ENCODE assay signal across 22 mouse cellular contexts in genomic region chr12:113062201-113062600, GRCm38 (mm10). TPM values are rescaled to one million over a fixed set of nuclear protein-coding genes. Genes with fewer than 3 reads are reported as not detected.
"Had no signal": no experiment of that assay in that cellular context is flagged by ENCODE, and none has a peak within 500 bp of the region (broad histone marks: within the 10 kb centered on the region; RNA-seq: fewer than 3 reads in every experiment).

No protein-coding gene starts in this region.

- H3K27me3 ChIP-seq: kidney, embryonic 15.5 days; limb, embryonic 12.5 days; lung, embryonic 15.5 days; midbrain, embryonic 15.5 days; neural tube, embryonic 13.5 days had no signal

- H3K9ac ChIP-seq: kidney, embryonic 15.5 days; limb, embryonic 12.5 days; lung, embryonic 15.5 days; midbrain, embryonic 15.5 days; neural tube, embryonic 13.5 days had no signal

- DNase-seq: kidney, adult 2 months; kidney, postnatal 14 days; layer of hippocampus, adult 9-11 months; layer of hippocampus, postnatal 36 days; lung, postnatal 14 days; retina, postnatal 1 day; right cerebral cortex, postnatal 4 days; spleen, adult 18-20 months; thymus, adult 2 months; thymus, postnatal 25 days had no signal

- H3K4me1 ChIP-seq: kidney, embryonic 15.5 days; limb, embryonic 12.5 days; lung, embryonic 15.5 days; midbrain, embryonic 15.5 days; neural tube, embryonic 13.5 days had no signal

- H3K4me2 ChIP-seq: kidney, embryonic 15.5 days; limb, embryonic 12.5 days; lung, embryonic 15.5 days; midbrain, embryonic 11.5 days; midbrain, embryonic 15.5 days; neural tube, embryonic 13.5 days had no signal

- H3K27ac ChIP-seq: kidney, embryonic 15.5 days; limb, embryonic 12.5 days; lung, embryonic 15.5 days; macrophage; midbrain, embryonic 15.5 days; neural tube, embryonic 13.5 days had no signal

- ATAC-seq: midbrain, embryonic 15.5 days had no signal

- H3K9me3 ChIP-seq: kidney, embryonic 15.5 days; limb, embryonic 12.5 days; lung, embryonic 15.5 days; midbrain, embryonic 15.5 days; neural tube, embryonic 13.5 days had no signal

- H3K4me3 ChIP-seq: kidney, embryonic 15.5 days; limb, embryonic 12.5 days; lung, embryonic 15.5 days; megakaryocyte, embryonic 14.5 days; midbrain, embryonic 15.5 days; neural tube, embryonic 13.5 days had no signal

RNA-seq across cellular contexts. Expression of gene Tex22, which starts 12.1 kb away (rescaled TPM):
- total RNA-seq: liver, adult 2 months; monocyte, adult 5-6 weeks had no signal
- polyA plus RNA-seq: kidney, embryonic 15.5 days; limb, embryonic 12.5 days; liver, embryonic 16.5 days; lung, embryonic 15.5 days; macrophage; midbrain, embryonic 11.5 days; neural tube, embryonic 13.5 days; stomach, embryonic 14.5 days had no signal
